Mouse (Mus musculus): ENCODE results near the gene Smu1.
"Not testable (repeated sequence)": the region's sequence is repeated elsewhere in the genome, so short reads cannot be mapped to it uniquely, and the experiment has no call there.

Gene Smu1

DNA sequence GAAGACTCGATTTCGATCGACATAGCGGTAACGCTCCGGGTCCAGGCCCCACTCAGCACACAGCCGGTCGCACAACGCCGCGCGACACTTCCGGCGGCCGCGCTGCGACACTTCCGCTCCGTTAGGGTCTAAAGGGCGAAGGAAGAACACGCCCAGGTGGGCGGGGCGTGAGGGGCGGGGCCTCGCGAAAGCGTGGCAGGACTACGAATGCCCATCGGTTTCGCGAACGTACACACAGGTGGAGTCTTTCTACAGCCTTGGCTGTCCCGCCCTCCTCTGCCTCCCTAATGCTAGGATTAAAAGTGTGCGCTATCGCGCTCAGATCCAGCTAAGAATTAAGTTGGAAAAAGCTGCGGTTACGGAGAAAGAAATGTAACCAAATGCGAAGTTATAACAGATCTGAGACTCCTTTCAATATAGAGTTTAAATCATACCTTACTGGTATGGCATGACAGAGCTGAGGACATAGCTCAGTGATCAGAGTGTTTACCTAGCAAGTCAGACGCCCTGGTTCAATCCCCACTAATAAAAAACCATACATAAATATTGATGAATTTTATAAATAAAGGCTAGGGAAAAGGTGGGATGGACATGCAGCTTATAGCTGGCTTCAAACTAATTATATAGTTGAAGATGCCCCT, at the start of gene Smu1:
Gene Smu1, minus strand, starts transcription at position 144 of the 641 bp plus-strand sequence.
- DNase-seq (ENCODE audit: low spot score): peak; percentile 96

DNA sequence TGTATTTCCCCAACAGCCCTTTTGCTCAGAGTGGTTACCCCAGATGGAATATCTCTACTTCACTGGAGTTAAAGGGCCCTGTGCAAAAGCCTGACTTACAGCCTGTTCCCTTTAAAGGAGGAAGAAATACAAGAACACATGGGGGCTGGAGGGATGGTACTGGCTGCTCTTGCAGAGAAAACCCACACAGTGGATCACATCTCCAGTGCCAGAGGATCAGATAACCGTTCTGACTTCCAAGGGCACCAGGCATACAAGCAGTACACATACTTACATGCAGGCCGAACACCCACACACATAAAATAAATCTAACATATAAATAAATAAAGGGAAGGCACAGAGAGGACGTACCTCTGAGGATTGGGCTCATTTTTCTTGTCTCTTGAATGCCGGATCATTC, 49.7 kb upstream of the Smu1 start:
- no peak for DNase-seq (ENCODE audit: low spot score)

DNA sequence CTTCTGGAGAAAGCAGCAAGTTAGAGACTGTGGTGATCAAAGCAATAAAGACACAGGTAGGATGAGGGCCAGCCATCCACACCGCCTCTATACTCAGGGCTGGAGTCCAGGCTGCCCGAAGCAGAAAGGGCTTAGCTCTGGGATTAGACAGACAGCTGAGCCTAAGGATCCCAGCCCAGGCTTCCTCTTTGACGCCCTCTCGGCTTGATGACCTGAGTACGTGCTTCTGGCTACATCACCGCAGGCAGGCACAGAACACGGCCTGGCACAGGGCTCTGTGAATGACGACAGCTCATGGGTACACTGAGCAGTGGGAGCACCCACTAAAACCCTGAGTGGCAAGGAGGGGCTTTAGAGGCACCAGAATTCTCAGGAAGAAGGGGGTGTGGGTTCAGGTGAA, 47.7 kb upstream of the Smu1 start:
- DNase-seq (ENCODE audit: low spot score): no peak

DNA sequence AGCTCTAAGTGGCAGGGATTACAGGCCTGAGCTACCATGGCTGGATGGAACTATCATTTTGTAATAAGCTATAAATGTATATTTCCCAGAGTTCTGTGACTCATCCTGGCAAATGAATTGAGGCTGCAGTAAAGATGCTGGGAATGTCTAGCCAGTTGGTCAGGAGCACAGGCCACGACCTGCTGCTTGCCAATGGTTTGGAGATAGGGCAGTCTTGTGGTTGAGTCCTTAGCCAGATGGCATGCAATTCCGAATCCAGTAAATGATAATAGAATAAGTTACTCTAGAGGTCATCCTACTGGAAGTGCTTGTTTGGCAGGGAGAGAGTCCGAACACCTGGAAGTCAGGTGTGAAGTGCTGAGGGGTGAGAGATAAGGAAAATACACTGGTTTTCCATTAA, 45.1 kb upstream of the Smu1 start:
- no peak for DNase-seq (ENCODE audit: low spot score)

DNA sequence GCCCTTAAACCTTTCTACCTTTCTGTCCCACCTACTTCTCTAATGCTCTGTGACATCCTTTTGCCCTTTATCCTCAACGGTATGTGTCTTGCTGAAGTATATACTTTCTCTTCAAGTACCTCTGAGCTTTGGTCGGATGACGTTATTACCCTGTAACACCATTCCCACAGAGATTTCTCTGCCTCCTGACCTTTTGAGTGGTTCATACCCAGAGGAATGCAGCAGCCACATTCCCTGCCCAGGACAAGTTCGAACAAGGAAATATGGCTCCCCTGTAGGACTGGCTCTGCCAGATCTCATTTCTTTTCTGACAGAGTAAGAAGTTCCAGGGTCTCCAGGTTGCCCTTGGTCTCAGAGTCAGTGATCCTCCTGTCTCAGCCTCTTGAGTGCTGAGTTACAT, 44.2 kb upstream of the Smu1 start:
- DNase-seq (ENCODE audit: low spot score): no peak

DNA sequence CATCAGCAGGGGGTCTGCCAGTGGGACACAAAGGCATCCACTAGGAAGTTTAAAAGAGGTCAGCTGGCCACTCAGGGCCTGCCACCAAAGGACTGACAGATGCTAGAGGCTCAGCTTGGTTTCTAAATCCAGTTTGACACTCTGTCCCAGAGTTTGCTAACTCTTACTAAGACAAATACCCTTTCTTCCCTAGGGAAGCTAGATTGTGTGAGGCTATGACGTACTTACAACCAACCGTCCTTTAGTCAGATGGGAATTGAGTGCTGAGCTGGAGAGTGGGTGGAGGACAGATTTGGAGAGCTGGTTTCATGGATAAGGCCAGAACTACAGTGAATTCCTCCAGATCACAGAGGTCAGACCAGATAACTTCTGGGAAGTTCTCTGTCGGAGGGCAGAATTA, 43.1 kb upstream of the Smu1 start:
- no peak for DNase-seq (ENCODE audit: low spot score)

DNA sequence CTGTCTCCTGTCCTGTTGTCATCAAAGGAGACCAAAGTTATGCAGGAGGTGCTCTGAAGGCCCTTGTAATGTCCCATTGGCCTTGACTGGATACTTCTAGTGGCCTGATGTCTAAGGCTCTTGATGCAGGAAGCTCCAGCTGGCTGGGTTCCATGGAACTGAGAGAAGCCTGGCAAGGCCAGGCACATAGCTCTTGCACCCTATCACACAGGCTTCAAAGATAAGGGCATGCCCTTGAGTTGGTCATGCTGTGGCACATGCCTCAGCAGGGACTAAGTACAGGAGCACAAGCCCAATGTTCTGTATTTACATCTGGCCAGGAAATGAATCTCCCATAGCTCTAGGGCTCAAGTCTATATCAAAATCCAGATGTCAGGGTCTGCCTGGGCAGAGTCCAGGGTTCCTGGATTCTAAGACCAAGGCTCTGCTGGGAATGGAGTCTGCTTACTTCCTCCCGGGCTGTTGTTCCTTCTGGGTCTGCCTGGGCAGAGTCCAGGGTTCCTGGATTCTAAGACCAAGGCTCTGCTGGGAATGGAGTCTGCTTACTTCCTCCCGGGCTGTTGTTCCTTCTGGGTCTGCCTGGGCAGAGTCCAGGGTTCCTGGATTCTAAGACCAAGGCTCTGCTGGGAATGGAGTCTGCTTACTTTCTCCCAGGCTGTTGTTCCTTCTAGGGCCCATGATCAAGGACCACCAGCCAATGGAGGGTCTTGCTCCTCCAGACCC, 41.3 kb upstream of the Smu1 start:
- DNase-seq (ENCODE audit: low spot score): not testable (repeated sequence)

DNA sequence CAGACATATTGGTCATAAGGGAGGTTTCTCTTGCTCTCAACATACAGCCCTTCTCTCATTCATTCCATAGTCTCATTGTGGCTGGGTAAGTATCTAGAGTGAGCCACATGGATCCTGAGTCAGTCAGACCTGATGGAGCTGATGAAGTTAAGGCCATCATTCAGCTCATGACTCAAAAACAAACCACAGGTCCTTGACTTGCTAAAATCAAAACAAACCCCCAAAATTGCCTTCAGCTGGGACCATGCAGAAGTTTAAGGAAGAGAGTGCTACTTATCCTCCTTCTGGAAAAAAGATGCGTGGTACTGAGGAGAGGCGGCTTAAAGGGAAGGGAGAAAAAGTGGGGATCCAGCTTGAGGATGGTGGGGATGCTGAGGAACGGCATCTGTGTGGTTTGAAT, 38.0 kb upstream of the Smu1 start:
- no peak for DNase-seq (ENCODE audit: low spot score)

DNA sequence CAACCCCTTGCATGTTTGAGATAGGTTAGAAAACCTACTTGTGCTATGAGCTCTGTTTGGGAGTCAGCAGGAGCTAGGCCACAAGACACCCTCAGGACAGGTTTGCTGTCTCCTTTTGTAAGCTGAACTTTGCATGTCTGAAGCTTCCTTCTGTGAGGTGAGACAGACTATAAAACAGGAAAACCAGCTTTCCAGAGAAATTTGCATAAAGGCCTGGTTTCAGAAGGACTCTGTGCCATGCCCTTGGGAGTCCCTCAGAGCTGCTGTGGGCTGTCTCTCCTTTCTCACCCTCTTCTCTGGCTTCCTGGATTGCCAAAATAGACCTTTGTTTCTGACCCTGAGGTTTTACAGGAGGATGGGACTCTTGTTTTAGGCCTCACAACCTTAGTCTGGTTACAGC, 36.6 kb upstream of the Smu1 start:
- DNase-seq (ENCODE audit: low spot score): no peak

DNA sequence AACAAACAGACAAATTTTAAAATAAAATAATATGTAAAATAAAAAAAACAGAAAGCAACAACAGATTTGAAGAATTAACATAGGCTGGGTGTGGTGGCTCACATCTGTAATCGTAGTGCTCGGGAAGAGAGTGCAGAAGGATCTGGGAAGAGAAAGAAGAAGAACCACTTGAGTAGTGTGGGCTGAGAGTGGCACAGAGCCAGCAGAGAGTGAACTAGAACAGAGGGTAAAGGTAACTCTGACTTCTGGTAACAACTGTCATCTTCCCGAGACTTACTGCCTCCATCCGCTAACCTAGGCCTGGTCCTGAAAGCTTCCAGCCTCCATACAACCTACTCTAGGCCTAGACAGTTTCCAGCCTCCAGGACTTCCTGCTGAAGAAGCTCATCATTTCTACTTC, 33.5 kb upstream of the Smu1 start:
- no peak for DNase-seq (ENCODE audit: low spot score)

DNA sequence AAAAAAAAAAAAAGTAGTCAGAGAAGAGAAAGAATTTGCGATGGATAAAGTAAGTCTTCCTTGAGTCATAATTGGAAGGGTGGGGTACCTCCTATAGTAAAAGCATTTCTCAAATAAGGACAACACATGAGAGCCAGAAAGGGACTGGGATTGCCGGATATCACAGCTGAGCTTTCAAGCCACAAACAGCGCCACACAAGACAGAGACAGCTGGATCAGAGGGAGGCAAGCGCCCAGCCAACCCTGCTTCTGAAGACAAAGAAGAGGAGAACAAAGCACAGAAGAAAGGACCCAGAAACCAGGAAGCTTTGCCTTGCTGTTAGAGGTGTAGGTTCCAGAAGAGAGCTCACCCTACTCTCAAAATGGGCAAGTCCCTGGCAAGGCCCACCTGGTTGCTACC, 28.9 kb upstream of the Smu1 start:
- no peak for DNase-seq (ENCODE audit: low spot score)

DNA sequence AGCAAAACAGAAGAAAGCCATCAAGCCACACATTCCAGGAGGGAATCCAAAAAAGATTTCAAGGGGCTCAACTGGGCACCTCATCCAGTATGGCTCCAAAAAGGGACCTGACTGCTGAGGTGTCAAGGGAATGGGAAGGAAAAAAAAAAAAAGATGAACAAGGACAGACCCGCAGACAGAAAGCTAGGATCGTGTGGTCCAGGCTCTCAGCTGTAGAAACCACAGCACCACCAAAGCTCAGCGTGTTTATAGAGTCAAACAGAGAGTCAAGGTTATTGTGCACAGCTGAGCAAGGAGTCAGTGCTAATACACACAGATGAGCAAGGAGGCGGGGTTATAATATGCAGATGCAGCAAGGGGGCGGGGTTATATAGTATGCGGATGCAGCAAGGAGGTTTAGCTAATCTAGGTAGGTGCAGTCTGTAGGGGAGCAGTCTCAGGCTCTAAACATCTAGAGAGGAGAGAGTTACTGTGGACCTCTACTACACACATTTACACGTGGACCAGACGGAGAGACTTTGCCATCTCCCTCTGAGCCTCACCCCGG, 28.0 kb upstream of the Smu1 start:
- DNase-seq (ENCODE audit: low spot score): no peak

DNA sequence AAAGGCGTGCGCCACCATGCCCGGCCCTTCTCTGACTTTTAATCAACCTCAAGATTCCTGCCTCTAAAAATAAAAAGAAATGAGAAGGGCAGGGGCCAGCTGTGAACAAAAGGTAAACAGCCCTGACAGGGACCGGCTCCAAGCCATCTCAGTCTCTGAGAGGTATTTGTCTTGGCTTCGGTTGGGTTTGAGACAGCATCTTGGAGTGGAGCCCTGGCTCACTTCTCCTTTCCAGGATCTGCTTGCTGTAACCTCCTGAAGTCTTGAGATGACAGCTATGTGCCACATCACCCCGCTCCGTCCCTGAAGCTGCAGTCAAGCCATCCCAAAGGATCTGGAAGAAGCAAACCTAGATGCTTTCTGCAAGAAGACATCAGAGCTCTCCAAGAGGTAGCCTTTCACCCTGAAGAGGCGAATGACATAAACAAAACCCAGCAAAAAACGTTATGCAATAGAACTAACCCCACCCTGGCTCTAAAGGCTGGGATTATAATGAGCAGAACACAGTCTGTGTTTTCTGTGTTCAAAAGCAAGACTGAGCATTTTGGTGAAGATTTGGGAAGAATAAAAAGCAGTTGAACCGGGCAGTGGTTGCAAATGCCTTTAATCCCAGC, 26.9 kb upstream of the Smu1 start:
- no peak for DNase-seq (ENCODE audit: low spot score)

DNA sequence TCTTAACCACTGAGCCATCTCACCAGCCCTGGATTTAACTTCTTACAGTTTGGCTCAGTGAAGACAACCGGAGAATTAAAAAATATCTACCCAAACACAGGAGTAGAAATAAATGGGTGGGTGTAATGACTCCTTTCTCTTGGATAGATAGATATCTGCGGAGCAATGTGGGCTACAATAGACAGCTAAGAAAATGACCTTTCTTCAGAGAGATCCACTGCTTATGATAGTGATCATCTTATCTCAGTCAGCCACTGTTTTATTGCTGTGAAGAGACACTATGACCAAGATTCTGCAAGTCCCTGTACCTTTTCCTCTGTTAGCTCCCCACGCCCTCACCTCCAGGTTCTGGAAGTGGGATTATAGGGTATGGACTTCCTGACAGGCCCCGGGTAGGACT, 25.3 kb upstream of the Smu1 start:
- DNase-seq (ENCODE audit: low spot score): no peak

DNA sequence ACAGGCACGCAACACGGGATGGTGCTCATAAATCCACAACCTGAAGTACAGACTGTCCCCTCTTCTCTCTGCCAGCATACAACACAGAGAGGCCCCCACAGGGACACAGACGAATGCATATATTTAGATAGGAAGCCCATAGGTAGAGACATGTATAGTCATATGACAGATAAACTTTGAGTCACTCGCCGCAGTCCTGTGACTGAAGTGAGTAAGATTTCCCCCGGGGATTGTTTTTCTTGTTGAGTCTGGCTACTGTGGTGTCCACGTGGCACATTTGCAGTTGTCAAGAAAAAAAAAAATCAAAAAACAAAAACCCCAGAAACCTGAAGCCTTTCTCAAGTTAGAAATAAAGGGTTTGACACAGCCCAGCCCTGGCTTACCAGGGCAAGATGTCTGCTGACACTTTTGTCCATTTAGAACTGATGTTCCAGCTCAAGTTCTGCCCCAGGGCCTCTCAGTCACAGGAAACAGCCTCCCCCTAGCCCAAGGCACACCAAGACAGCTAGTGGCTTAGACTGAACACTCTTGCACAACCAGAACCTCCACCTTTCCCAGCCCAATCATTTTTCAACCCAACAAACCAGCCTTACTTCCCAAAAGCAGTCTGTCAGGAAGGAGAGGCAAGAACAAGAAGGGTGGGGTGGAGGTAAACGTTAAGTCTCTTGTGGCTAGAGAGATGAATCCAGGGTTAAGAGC, 24.2 kb upstream of the Smu1 start:
- DNase-seq (ENCODE audit: low spot score): peak; percentile 17

DNA sequence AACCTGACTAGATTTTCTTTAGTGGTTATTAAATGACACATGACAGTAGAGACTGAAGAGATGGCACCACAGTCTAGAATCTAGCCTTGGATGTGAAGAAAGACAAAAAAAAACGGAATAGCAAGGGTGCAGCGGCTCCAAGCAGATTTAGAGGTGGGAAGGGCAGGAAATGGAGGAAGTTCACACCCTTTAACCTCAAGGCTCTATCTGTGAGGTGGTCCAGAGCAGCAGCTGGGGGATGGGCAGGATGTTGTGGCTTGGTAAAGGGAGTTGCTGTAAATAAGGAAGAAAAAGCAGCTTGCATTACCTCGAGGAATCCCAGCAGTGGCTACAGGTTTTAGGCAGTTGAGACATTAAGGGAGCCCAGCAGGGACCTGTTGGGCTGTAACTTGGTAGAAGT, 23.4 kb upstream of the Smu1 start:
- peak; percentile 40 for DNase-seq (ENCODE audit: low spot score)

DNA sequence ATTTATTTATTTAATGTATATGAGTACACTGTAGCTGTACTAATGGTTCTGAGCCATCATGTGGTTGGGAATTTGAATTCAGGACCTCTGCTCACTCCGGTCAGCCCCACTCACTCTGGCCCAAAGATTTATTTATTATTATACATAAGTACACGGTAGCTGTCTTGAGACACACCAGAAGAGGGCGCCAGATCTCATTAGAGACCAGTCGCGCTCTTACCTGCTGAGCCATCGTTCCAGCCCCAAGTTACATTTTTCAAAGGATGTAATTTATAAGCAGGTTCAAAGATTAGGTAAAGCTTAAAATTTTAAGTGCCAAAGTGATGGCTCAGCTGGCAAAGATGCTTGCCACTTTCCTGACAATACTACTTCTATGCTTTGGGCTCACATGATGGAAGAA, 20.9 kb upstream of the Smu1 start:
- no peak for DNase-seq (ENCODE audit: low spot score)

DNA sequence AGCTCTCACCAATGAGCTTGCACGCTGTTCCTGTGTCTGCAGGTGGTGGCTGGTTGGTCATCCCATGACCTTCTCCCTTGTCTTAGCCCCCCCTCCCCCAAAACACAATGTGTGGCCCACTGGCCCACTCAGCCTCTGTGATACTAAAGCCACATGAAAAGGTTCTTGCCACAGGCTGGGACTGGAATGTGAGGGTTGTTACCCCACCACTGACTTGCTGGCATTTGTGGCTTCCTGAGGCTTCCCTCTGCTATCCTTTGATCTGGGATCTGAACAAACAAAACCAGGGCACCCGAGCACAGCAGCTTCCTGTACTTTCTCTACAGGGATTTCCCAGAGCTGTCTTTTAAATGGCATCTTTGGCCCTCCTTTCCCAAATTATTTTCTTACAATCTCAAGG, 19.4 kb upstream of the Smu1 start:
- DNase-seq (ENCODE audit: low spot score): no peak

DNA sequence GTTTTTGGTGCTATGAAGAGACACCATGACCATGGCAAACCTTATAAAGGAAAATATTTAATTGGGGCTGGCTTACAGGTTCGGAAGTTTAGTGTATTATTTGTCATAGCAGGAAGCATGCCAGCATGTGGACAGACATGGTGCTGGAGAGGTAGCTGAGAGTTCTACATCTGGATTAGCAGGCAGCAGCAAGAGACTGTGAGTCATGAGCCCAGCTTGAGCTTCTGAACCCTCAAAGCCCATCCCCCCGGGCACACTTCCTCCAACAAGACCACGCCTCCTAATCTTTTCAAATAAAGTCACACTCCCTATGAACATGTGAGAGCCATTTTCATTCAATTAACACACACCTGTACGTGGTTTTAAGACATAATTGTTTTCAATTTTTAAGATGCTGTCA, 18.7 kb upstream of the Smu1 start:
- DNase-seq (ENCODE audit: low spot score): no peak

DNA sequence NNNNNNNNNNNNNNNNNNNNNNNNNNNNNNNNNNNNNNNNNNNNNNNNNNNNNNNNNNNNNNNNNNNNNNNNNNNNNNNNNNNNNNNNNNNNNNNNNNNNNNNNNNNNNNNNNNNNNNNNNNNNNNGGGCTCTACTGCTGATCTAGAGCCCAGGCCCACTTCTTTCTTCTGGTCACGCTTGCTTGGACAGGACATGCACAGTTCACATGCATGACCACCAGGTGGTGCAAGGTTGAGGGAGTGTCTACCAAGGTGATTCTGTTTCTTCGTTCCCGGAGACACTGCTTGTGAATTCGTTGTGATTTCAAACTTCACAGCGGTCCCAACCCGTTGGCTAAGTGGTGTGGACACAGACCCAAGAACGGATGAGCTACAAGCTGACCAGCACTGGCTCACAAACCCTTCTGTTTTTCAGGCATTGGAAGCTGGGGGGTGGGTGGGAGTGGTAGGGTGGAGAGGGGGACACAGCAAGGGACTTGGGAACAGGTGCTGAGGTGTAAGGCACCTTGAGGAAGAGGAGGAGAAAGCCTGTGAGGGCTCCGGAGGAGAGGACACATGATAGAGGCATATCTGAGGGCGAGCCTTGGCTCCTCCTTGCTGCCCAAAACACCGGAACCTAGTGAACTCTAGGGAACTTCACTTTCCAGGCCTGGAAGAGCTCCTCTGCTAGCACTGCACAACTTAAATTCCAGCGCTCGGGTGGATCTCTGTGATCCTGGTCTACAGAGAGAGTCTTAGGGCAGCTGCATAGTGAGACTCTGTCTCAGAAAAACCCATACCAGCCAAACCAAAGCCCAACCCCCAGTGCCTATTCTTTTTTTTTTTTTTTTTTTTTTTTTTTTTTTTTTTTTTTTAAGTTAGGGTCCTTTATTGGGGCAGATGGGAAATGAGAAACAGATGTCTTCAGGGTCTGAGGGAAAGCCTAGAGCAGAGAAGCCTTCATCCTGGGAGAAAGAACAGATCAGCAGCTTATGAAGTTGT, 16.8 kb upstream of the Smu1 start:
- peak; percentile 67 for DNase-seq (ENCODE audit: low spot score)

DNA sequence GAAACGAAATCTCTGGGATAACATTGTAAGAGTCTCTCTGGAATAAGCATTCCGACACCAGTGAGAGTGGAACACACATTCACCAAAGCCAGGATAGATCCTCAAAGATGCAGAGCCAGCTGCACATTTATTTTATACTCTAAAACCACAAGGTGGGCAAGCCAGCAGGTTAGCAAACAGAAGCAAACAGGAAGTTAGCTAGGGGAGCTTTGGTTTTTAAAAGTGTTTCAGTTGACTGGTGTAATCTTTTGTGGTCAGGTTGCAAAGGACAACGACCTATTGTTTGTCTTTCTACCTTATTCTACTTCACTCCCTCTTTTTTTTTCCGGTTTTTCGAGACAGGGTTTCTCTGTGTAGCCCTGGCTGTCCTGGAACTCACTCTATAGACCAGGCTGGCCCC, 2.2 kb upstream of the Smu1 start:
- DNase-seq (ENCODE audit: low spot score): no peak

Measured in spleen, adult 12 weeks (tissue).